Mouse (Mus musculus) thymus, postnatal 36 days (tissue): ENCODE measurements around the gene Ttc29.

Experiments
- DNase-seq, 2 experiments: peaks; one replicate each; pipeline ENCODE4 v3.0.0; 2022; ENCODE audit warnings: mixed read lengths in 2 of 2

Gene Ttc29

GRCm38 (mm10) chr8:78213074-78213473, at the start of gene Ttc29:
TSS of gene Ttc29 (plus strand) at chr8:78213297.
- DNase-seq = no peak

GRCm38 (mm10) chr8:78171351-78171750, 41.7 kb upstream of the Ttc29 start:
- DNase-seq = no peak

- DNase-seq = no peak
Measured at GRCm38 (mm10) chr8:78182654-78183053, 30.4 kb upstream of the Ttc29 start.

GRCm38 (mm10) chr8:78183414-78183813, 29.7 kb upstream of the Ttc29 start:
- no peak for DNase-seq

- DNase-seq = no peak
Measured at GRCm38 (mm10) chr8:78187087-78187486, 26.0 kb upstream of the Ttc29 start.

GRCm38 (mm10) chr8:78204229-78204628, 8.9 kb upstream of the Ttc29 start:
- no peak for DNase-seq

- no peak for DNase-seq
Measured at GRCm38 (mm10) chr8:78210424-78210823, 2.7 kb upstream of the Ttc29 start.

GRCm38 (mm10) chr8:78214645-78215044, 1.5 kb downstream of the Ttc29 start:
- DNase-seq = no peak

- DNase-seq = no peak
Measured at GRCm38 (mm10) chr8:78226087-78226486, 13.0 kb downstream of the Ttc29 start.

- no peak for DNase-seq
Measured at GRCm38 (mm10) chr8:78230721-78231120, 17.6 kb downstream of the Ttc29 start.

GRCm38 (mm10) chr8:78232870-78233707, 20.0 kb downstream of the Ttc29 start:
- DNase-seq = no peak

GRCm38 (mm10) chr8:78233708-78234201, 20.7 kb downstream of the Ttc29 start:
- DNase-seq = no peak

GRCm38 (mm10) chr8:78237972-78238675, 25.0 kb downstream of the Ttc29 start:
- DNase-seq = no peak

- no peak for DNase-seq
Measured at GRCm38 (mm10) chr8:78251115-78251514, 38.0 kb downstream of the Ttc29 start.

- DNase-seq = no peak
Measured at GRCm38 (mm10) chr8:78254374-78254773, 41.3 kb downstream of the Ttc29 start.

- DNase-seq = no peak
Measured at GRCm38 (mm10) chr8:78255011-78255410, 41.9 kb downstream of the Ttc29 start.

GRCm38 (mm10) chr8:78265506-78265905, 52.4 kb downstream of the Ttc29 start:
- no peak for DNase-seq

GRCm38 (mm10) chr8:78266231-78266630, 53.1 kb downstream of the Ttc29 start:
- no peak for DNase-seq

GRCm38 (mm10) chr8:78267894-78268411, 54.9 kb downstream of the Ttc29 start:
- no peak for DNase-seq

GRCm38 (mm10) chr8:78269281-78269680, 56.2 kb downstream of the Ttc29 start:
- no peak for DNase-seq

GRCm38 (mm10) chr8:78271391-78271790, 58.3 kb downstream of the Ttc29 start:
- DNase-seq = no peak

- DNase-seq = no peak
Measured at GRCm38 (mm10) chr8:78276120-78276519, 63.0 kb downstream of the Ttc29 start.

- DNase-seq = no peak
Measured at GRCm38 (mm10) chr8:78277411-78277810, 64.3 kb downstream of the Ttc29 start.

GRCm38 (mm10) chr8:78278598-78278997, 65.5 kb downstream of the Ttc29 start:
- DNase-seq = no peak
